Mouse (Mus musculus): Measurements from ENCODE around the gene Slc34a3.

GRCm38 (mm10) chr2:25224766-25225752 lies 9.1 kb downstream of the Slc34a3 start:
- TF ChIP-seq POLR2A (IDR thresholded peaks at IDR 0.05; ENCODE audit: borderline replicate concordance, extremely low read depth, insufficient read depth, insufficient read length, poor library complexity, severe bottlenecking) (peak; percentile 82; the same call in 1 of the 2 replicates), CTCF (IDR thresholded peaks at IDR 0.05; ENCODE audit: borderline replicate concordance, extremely low read depth, insufficient read depth, insufficient read length) (no peak)
